Mouse (Mus musculus): ENCODE data around the gene Syce2. TPM values are rescaled to one million over a fixed set of nuclear protein-coding genes. Genes with fewer than 3 reads are reported as not detected.
"Not testable (repeated sequence)": the region's sequence is repeated elsewhere in the genome, so short reads cannot be mapped to it uniquely, and the experiment has no call there.

Syce2 gene
- 60.7 and 61.3 TPM in 2 replicates for polyA plus RNA-seq (2015; fragmentation: Nextera tagmentation; extraction: Ambion mirVana)

DNA sequence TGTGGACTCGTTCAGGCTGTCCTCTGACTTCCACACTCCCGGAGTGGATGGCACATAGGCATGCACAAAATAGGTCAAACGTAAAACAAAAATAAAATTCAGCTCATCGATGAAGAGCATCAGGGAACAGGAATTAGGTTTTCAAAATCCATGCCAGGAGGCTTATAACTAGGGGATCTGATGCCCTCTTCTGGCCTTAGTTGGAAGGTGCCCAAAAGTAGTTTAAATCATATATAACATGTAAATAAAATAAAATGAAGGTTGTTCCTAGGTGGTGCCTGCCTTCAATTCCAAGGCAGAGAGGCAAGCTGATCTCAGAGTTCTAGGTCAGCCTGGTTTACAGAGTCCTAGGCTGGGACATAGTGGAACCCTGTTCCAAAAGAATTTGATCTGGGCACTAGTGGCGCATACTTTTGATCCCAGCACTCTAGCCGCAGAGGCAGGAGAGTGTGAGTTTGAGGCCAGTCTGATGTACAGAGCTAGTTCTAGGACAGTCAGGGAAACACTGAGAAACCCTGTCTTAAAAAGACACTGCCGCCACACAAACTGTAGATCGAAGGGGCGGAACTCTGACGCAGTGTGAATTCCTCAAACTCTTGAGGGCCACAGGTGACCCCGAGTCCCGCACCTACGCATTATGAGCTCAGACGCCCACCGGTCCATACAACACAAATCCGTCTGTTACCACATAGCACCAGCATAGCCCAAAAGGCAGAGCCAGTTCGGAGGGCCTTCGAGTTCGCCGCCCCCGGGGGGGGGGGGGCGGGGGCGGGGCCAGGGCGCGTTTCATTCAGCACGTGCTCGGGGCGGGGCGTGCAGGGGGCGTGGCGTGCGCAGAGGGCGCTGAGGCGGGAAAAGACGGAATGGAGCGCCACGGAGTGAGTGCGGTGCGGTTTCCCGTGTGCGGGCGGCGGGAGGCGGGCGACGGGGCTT is at the start of gene Syce2:
Gene Syce2 (plus strand): TSS at position 736 of the 933 bp plus-strand sequence.
- 16% methylated on average over 40 of the region's 46 CpGs for WGBS
- H3K4me1 ChIP-seq (ENCODE audit: insufficient read depth, low read length) = peaks cover 11% of the 10 kb centered on the region
- peak within 1 kb of the TSS; percentile 72 for H3K9ac ChIP-seq (replicated peaks; ENCODE audit: low read length)
- no peaks in the 10 kb centered on the region for H3K27me3 ChIP-seq (ENCODE audit: insufficient read depth, low read length)
- peak within 1 kb of the TSS; percentile 53 for H3K4me3 ChIP-seq (ENCODE audit: low read length)
- H3K4me2 ChIP-seq (replicated peaks; ENCODE audit: low read depth, low read length) = peak within 1 kb of the TSS; percentile 98
- H3K9me3 ChIP-seq (ENCODE audit: low read length) = no peaks in the 10 kb centered on the region
- ATAC-seq (ENCODE audit: low FRiP score, low TSS enrichment) = peak; percentile 60; the same call in 1 of the 2 replicates
- peaks cover 32% of the 10 kb centered on the region for H3K36me3 ChIP-seq (ENCODE audit: insufficient read depth, low read length)
- H3K27ac ChIP-seq (ENCODE audit: low read length) = no peak within 1 kb of the TSS; the same call in 1 of the 2 replicates

DNA sequence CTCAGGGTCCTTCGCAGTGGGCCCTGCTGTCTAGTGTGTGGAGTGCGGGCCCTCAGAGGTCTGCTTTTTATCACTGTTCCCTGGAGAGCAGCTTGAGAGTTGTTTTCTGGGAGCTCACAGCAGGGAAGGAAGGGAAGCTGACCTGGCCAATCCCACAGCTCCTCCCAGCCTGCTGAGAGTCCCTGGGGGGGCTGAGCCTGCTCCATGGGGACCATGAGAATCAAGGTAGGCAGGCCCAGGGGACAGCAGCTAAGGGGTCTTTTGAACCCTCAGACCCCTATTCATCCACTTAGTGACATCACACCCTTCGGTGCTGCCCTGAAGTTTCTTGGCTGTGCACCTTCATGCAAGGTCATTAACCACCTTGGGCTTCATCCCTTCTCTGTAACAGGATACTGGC is 49.2 kb upstream of the Syce2 start, which contains the start of gene Dand5:
Gene Dand5 (minus strand): TSS at position 101 of the 400 bp plus-strand sequence.
- WGBS = 42% methylated on average over 3 of the region's 3 CpGs
- Histone ChIP-seq H3K4me1 (ENCODE audit: insufficient read depth, low read length) (no peaks in the 10 kb centered on the region), H3K36me3 (ENCODE audit: insufficient read depth, low read length) (no peaks in the 10 kb centered on the region), H3K4me2 (replicated peaks; ENCODE audit: low read depth, low read length) (peak within 1 kb of the TSS; percentile 43), H3K9me3 (ENCODE audit: low read length) (no peaks in the 10 kb centered on the region), H3K27ac (ENCODE audit: low read length) (no peak within 1 kb of the TSS), H3K4me3 (ENCODE audit: low read length) (no peak within 1 kb of the TSS), H3K27me3 (ENCODE audit: insufficient read depth, low read length) (no peaks in the 10 kb centered on the region), H3K9ac (replicated peaks; ENCODE audit: low read length) (peak within 1 kb of the TSS; percentile 31; the same call in 1 of the 2 replicates)
- no peak for ATAC-seq (ENCODE audit: low FRiP score, low TSS enrichment)

DNA sequence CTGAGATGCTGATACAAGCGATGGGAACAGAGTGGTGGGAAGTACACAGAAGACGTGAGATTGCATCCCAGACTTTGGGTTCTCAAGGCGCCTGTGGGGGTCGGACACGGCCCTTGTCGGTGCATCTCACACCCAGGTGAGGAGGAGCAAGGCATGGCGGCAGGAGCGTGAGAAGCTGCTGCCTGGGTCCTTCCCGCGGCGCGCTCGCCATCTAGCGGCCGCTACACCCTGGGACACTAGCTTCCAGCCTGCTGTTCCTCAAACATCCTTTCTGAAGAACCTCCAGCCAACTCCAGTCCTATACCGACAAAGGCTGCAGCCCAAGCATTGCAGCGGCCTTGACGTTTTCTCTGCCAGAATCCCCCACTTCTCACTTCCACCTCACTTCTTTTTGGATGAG is 48.3 kb upstream of the Syce2 start:
- Histone ChIP-seq H3K36me3 (ENCODE audit: insufficient read depth, low read length) (no peaks in the 10 kb centered on the region), H3K4me3 (ENCODE audit: low read length) (no peak overlapping the region), H3K4me1 (ENCODE audit: insufficient read depth, low read length) (no peaks in the 10 kb centered on the region), H3K9me3 (ENCODE audit: low read length) (no peaks in the 10 kb centered on the region), H3K27me3 (ENCODE audit: insufficient read depth, low read length) (no peaks in the 10 kb centered on the region), H3K27ac (ENCODE audit: low read length) (no peak overlapping the region), H3K4me2 (replicated peaks; ENCODE audit: low read depth, low read length) (peak overlapping the region; percentile 43), H3K9ac (replicated peaks; ENCODE audit: low read length) (peak overlapping the region; percentile 11; the same call in 1 of the 2 replicates)
- ATAC-seq (ENCODE audit: low FRiP score, low TSS enrichment) = peak; percentile 85; the same call in 1 of the 2 replicates
- WGBS = 0% methylated on average over 18 of the region's 18 CpGs

GRCm38 (mm10) chr8:84825636-84826035 is 46.3 kb upstream of the Syce2 start:
- WGBS = 44% methylated on average over 4 of the region's 4 CpGs
- no peaks in the 10 kb centered on the region for H3K27me3 ChIP-seq (ENCODE audit: insufficient read depth, low read length)
- no peak overlapping the region for H3K9ac ChIP-seq (replicated peaks; ENCODE audit: low read length)
- no peak overlapping the region for H3K27ac ChIP-seq (ENCODE audit: low read length)
- H3K9me3 ChIP-seq (ENCODE audit: low read length) = no peaks in the 10 kb centered on the region
- no peaks in the 10 kb centered on the region for H3K4me1 ChIP-seq (ENCODE audit: insufficient read depth, low read length)
- no peak overlapping the region for H3K4me3 ChIP-seq (ENCODE audit: low read length)
- no peaks in the 10 kb centered on the region for H3K36me3 ChIP-seq (ENCODE audit: insufficient read depth, low read length)
- no peak overlapping the region for H3K4me2 ChIP-seq (replicated peaks; ENCODE audit: low read depth, low read length)
- no peak for ATAC-seq (ENCODE audit: low FRiP score, low TSS enrichment)

GRCm38 (mm10) chr8:84826518-84826917 is 45.4 kb upstream of the Syce2 start:
- H3K36me3 ChIP-seq (ENCODE audit: insufficient read depth, low read length); H3K4me2 ChIP-seq (replicated peaks; ENCODE audit: low read depth, low read length); H3K9ac ChIP-seq (replicated peaks; ENCODE audit: low read length); H3K4me1 ChIP-seq (ENCODE audit: insufficient read depth, low read length); H3K27ac ChIP-seq (ENCODE audit: low read length); H3K9me3 ChIP-seq (ENCODE audit: low read length); H3K4me3 ChIP-seq (ENCODE audit: low read length); H3K27me3 ChIP-seq (ENCODE audit: insufficient read depth, low read length); ATAC-seq (ENCODE audit: low FRiP score, low TSS enrichment): not testable (repeated sequence)
- 93% methylated on average over 1 of the region's 2 CpGs for whole genome bisulfite sequencing

GRCm38 (mm10) chr8:84831490-84831889 is 40.4 kb upstream of the Syce2 start, which contains the start of gene Gadd45gip1:
TSS of gene Gadd45gip1 (plus strand) at chr8:84831522.
- Histone ChIP-seq H3K27ac (ENCODE audit: low read length) (peak within 1 kb of the TSS; percentile 88), H3K4me2 (replicated peaks; ENCODE audit: low read depth, low read length) (peak within 1 kb of the TSS; percentile 62), H3K36me3 (ENCODE audit: insufficient read depth, low read length) (peaks cover 29% of the 10 kb centered on the region), H3K27me3 (ENCODE audit: insufficient read depth, low read length) (no peaks in the 10 kb centered on the region), H3K4me1 (ENCODE audit: insufficient read depth, low read length) (peaks cover 16% of the 10 kb centered on the region), H3K9ac (replicated peaks; ENCODE audit: low read length) (peak within 1 kb of the TSS; percentile 100), H3K9me3 (ENCODE audit: low read length) (no peaks in the 10 kb centered on the region), H3K4me3 (ENCODE audit: low read length) (peak within 1 kb of the TSS; percentile 85)
- whole genome bisulfite sequencing = 85% methylated on average over 11 of the region's 11 CpGs
- ATAC-seq (ENCODE audit: low FRiP score, low TSS enrichment) = no peak

DNA sequence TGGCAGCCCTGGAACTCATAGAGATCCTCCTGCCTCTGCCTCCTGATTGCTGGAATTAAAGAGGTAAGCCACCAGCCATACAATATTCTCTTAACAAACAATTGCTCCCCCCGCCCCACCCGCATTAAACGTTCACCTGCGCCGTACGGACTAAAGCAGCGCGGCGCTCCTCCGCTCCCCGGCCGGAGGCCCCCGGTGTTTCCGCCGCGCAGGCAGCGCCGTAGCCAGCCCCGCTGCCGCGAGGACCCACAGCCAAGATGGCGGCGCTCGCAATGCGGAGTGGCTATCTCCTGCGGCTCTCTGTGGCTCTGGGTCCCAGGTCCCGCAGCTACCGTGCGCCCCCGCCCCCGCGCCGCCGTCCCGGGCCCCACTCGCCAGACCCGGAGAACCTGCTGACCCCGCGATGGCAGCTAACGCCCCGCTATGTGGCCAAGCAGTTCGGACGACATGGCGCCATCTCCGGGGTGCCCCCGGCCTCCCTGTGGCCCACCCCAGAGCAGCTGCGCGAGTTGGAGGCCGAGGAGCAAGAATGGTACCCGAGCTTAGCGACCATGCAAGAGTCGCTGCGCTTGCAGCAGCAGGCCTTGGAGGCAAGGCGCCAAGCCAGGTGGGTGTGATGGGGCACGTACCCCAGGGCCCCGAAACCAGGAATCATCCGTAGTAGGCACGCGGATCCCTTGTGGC is 39.7 kb upstream of the Syce2 start:
- peaks cover 16% of the 10 kb centered on the region for H3K4me1 ChIP-seq (ENCODE audit: insufficient read depth, low read length)
- peak overlapping the region; percentile 62 for H3K4me2 ChIP-seq (replicated peaks; ENCODE audit: low read depth, low read length)
- H3K9ac ChIP-seq (replicated peaks; ENCODE audit: low read length) = peak overlapping the region; percentile 100
- H3K27me3 ChIP-seq (ENCODE audit: insufficient read depth, low read length) = no peaks in the 10 kb centered on the region
- ATAC-seq (ENCODE audit: low FRiP score, low TSS enrichment) = peak; percentile 75
- peaks cover 35% of the 10 kb centered on the region for H3K36me3 ChIP-seq (ENCODE audit: insufficient read depth, low read length)
- peak overlapping the region; percentile 85 for H3K4me3 ChIP-seq (ENCODE audit: low read length)
- peak overlapping the region; percentile 88 for H3K27ac ChIP-seq (ENCODE audit: low read length)
- H3K9me3 ChIP-seq (ENCODE audit: low read length) = no peaks in the 10 kb centered on the region
- WGBS = under 1% methylated on average over 58 of the region's 59 CpGs

- H3K4me2 ChIP-seq (replicated peaks; ENCODE audit: low read depth, low read length) = peak overlapping the region; percentile 62
- H3K9ac ChIP-seq (replicated peaks; ENCODE audit: low read length) = peak overlapping the region; percentile 100
- 52% methylated on average over 10 of the region's 10 CpGs for WGBS
- H3K27ac ChIP-seq (ENCODE audit: low read length) = peak overlapping the region; percentile 88
- no peaks in the 10 kb centered on the region for H3K27me3 ChIP-seq (ENCODE audit: insufficient read depth, low read length)
- H3K9me3 ChIP-seq (ENCODE audit: low read length) = no peaks in the 10 kb centered on the region
- peaks cover 43% of the 10 kb centered on the region for H3K36me3 ChIP-seq (ENCODE audit: insufficient read depth, low read length)
- peak overlapping the region; percentile 85 for H3K4me3 ChIP-seq (ENCODE audit: low read length)
- peaks cover 25% of the 10 kb centered on the region for H3K4me1 ChIP-seq (ENCODE audit: insufficient read depth, low read length)
- ATAC-seq (ENCODE audit: low FRiP score, low TSS enrichment) = no peak
These were observed 38.9 kb upstream of the Syce2 start for GRCm38 (mm10) chr8:84832759-84833742.
